Mouse (Mus musculus) ES-E14 (cell line): ENCODE measurements around the gene Ddx6.

Experiments
- CHD2 ChIP-seq: IDR thresholded peaks from 2 replicates; pipeline ENCODE4 v1.6.1; 2014; ENCODE audit warnings: mild to moderate bottlenecking, low read depth, low read length, inconsistent platforms
- ZC3H11A ChIP-seq: IDR thresholded peaks from 2 replicates; pipeline ENCODE4 v1.6.1; 2012; ENCODE audit warnings: low read depth, mild to moderate bottlenecking, inconsistent platforms, low read length, borderline replicate concordance
- ZNF384 ChIP-seq: IDR thresholded peaks from 2 replicates; pipeline ENCODE4 v1.6.1; 2012; ENCODE audit warnings: low read depth, low read length, inconsistent platforms

- no peak for TF ChIP-seq ZC3H11A
- no peak for TF ChIP-seq CHD2
- TF ChIP-seq ZNF384, result no peak
Measured at GRCm38 (mm10) chr9:44594901-44595536, 9.7 kb upstream of the Ddx6 start.
